Mouse (Mus musculus) c-Kit-positive CD71-positive TER-119-negative erythroid progenitor cells, embryonic 14.5 days (primary cell): Measurements from ENCODE around the gene Rrp9.
A peak's percentile ranks its signal among the peaks of the same experiment; 100 is the strongest.

Source experiments
- DNase-seq: peaks from one replicate; pipeline ENCODE4 v3.0.0-alpha.2; 2013; ENCODE audit warnings: low read depth

The Rrp9 gene

GRCm38 (mm10) chr9:106457163-106457559 is 18.6 kb upstream of the Rrp9 start:
- no peak for DNase-seq

GRCm38 (mm10) chr9:106457920-106458319 is 17.8 kb upstream of the Rrp9 start:
- no peak for DNase-seq

GRCm38 (mm10) chr9:106459946-106460345 is 15.8 kb upstream of the Rrp9 start:
- DNase-seq, result no peak

- DNase-seq, result no peak
Observed at GRCm38 (mm10) chr9:106460401-106461025, 15.2 kb upstream of the Rrp9 start.

GRCm38 (mm10) chr9:106461026-106461415 is 14.7 kb upstream of the Rrp9 start:
- DNase-seq, result no peak

- DNase-seq, result no peak
Observed at GRCm38 (mm10) chr9:106461641-106462429, 13.9 kb upstream of the Rrp9 start.

GRCm38 (mm10) chr9:106462430-106462800 is 13.3 kb upstream of the Rrp9 start:
- DNase-seq, result no peak

GRCm38 (mm10) chr9:106463122-106464063 is 12.4 kb upstream of the Rrp9 start:
- DNase-seq, result no peak

- no peak for DNase-seq
Observed at GRCm38 (mm10) chr9:106464751-106465541, 10.8 kb upstream of the Rrp9 start.

GRCm38 (mm10) chr9:106465571-106466200 is 10.1 kb upstream of the Rrp9 start, which contains the start of gene Gpr62:
Gene Gpr62, minus strand, starts transcription at chr9:106465938.
- no peak for DNase-seq

- no peak for DNase-seq
Observed at GRCm38 (mm10) chr9:106466721-106467120, 9.0 kb upstream of the Rrp9 start.

- no peak for DNase-seq
Observed at GRCm38 (mm10) chr9:106467746-106468145, 8.0 kb upstream of the Rrp9 start.

- no peak for DNase-seq
Observed at GRCm38 (mm10) chr9:106469317-106469716, 6.4 kb upstream of the Rrp9 start.

- DNase-seq, result no peak
Observed at GRCm38 (mm10) chr9:106469776-106470175, 6.0 kb upstream of the Rrp9 start.

GRCm38 (mm10) chr9:106470991-106471750 is 4.6 kb upstream of the Rrp9 start:
- DNase-seq, result no peak

- no peak for DNase-seq
Observed at GRCm38 (mm10) chr9:106471892-106472291, 3.9 kb upstream of the Rrp9 start.

- DNase-seq, result no peak
Observed at GRCm38 (mm10) chr9:106472321-106472720, 3.4 kb upstream of the Rrp9 start.

GRCm38 (mm10) chr9:106473081-106473752 is 2.5 kb upstream of the Rrp9 start:
- DNase-seq, result no peak

GRCm38 (mm10) chr9:106473753-106474105 is 2.0 kb upstream of the Rrp9 start:
- no peak for DNase-seq

- peak; percentile 53 for DNase-seq
Observed at GRCm38 (mm10) chr9:106474456-106474855, 1.3 kb upstream of the Rrp9 start.
